Mouse (Mus musculus): Measurements from ENCODE around the gene Lpin2. TPM values are rescaled to one million over a fixed set of nuclear protein-coding genes. Genes with fewer than 3 reads are reported as not detected.

The Lpin2 gene
- polyA plus RNA-seq, 1 experiment: 10.7 TPM

- DNase-seq (ENCODE audit: low read depth): no peak
These were observed 19.8 kb downstream of the Lpin2 start for GRCm38 (mm10) chr17:71202136-71202535.

- DNase-seq (ENCODE audit: low read depth): no peak
These were observed 21.8 kb downstream of the Lpin2 start for GRCm38 (mm10) chr17:71203998-71204808.

- no peak for DNase-seq (ENCODE audit: low read depth)
These were observed 22.4 kb downstream of the Lpin2 start for GRCm38 (mm10) chr17:71204809-71205091.

GRCm38 (mm10) chr17:71206136-71206893, 24.0 kb downstream of the Lpin2 start:
- no peak for DNase-seq (ENCODE audit: low read depth)

GRCm38 (mm10) chr17:71207268-71207667, 24.9 kb downstream of the Lpin2 start:
- DNase-seq (ENCODE audit: low read depth): no peak

- DNase-seq (ENCODE audit: low read depth): no peak
These were observed 26.0 kb downstream of the Lpin2 start for GRCm38 (mm10) chr17:71208376-71208775.

- DNase-seq (ENCODE audit: low read depth): no peak
These were observed 26.6 kb downstream of the Lpin2 start for GRCm38 (mm10) chr17:71208921-71209320.

GRCm38 (mm10) chr17:71209936-71210335, 27.6 kb downstream of the Lpin2 start:
- no peak for DNase-seq (ENCODE audit: low read depth)

- no peak for DNase-seq (ENCODE audit: low read depth)
These were observed 29.7 kb downstream of the Lpin2 start for GRCm38 (mm10) chr17:71211962-71212646.

GRCm38 (mm10) chr17:71213666-71214065, 31.3 kb downstream of the Lpin2 start:
- no peak for DNase-seq (ENCODE audit: low read depth)

- DNase-seq (ENCODE audit: low read depth): no peak
These were observed 32.3 kb downstream of the Lpin2 start for GRCm38 (mm10) chr17:71214514-71215240.

GRCm38 (mm10) chr17:71215241-71215839, 33.0 kb downstream of the Lpin2 start:
- no peak for DNase-seq (ENCODE audit: low read depth)

- DNase-seq (ENCODE audit: low read depth): no peak
These were observed 33.9 kb downstream of the Lpin2 start for GRCm38 (mm10) chr17:71216263-71216662.

GRCm38 (mm10) chr17:71217111-71217685, 34.8 kb downstream of the Lpin2 start:
- DNase-seq (ENCODE audit: low read depth): no peak

- no peak for DNase-seq (ENCODE audit: low read depth)
These were observed 39.0 kb downstream of the Lpin2 start for GRCm38 (mm10) chr17:71221383-71221782.

GRCm38 (mm10) chr17:71223676-71224075, 41.3 kb downstream of the Lpin2 start:
- peak; percentile 41 for DNase-seq (ENCODE audit: low read depth)

GRCm38 (mm10) chr17:71224521-71224920, 42.2 kb downstream of the Lpin2 start:
- DNase-seq (ENCODE audit: low read depth): peak; percentile 63

- no peak for DNase-seq (ENCODE audit: low read depth)
These were observed 42.7 kb downstream of the Lpin2 start for GRCm38 (mm10) chr17:71225091-71225490.

- no peak for DNase-seq (ENCODE audit: low read depth)
These were observed 45.0 kb downstream of the Lpin2 start for GRCm38 (mm10) chr17:71227128-71227895.

GRCm38 (mm10) chr17:71228651-71229050, 46.3 kb downstream of the Lpin2 start:
- DNase-seq (ENCODE audit: low read depth): no peak
